Mouse (Mus musculus) E14TG2a.4 (cell line): Measurements from ENCODE around the gene Rftn1.

Experiments used
- CTCF ChIP-seq: conservative IDR thresholded peaks from 2 replicates; pipeline ENCODE4 v1.5.1; 2014; ENCODE audit warnings: low read length
- NANOG ChIP-seq: IDR thresholded peaks from 2 replicates; pipeline ENCODE4 v1.6.1; 2014; ENCODE audit warnings: borderline replicate concordance, low read length, mixed read lengths
- POU5F1 ChIP-seq: IDR thresholded peaks from 2 replicates; pipeline ENCODE4 v1.6.1; 2014; ENCODE audit warnings: low read length, borderline replicate concordance

DNA sequence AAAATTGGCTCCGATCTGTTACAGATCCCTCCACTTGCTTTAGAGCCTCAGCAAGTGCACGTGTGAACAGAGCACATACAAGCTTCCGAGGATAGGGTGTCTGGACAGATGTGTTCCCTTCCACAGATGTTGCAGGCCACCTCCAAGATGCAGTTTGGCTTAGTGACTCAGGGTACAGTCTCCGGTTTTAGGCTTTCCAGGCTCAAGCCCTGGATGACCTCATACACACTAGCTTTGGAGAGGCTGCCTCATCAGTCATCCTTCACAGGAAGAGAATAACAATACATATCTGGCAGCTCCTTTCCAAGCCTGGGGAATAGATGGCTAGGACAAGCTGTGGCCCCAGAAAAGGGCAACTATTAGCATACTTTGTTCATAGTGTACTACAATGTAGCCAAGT is 65.8 kb downstream of the Rftn1 start:
- TF ChIP-seq CTCF (no peak), NANOG (no peak), POU5F1 (no peak)
